Mouse (Mus musculus) CH12.LX (cell line): Measurements from ENCODE around the gene Slc5a10. TPM values are rescaled to one million over a fixed set of nuclear protein-coding genes. Genes with fewer than 3 reads are reported as not detected.

Experiments
- DNase-seq: peaks from one replicate; pipeline ENCODE4 v3.0.0-alpha.2; 2013; ENCODE audit errors: extremely low read depth
- H3K27ac ChIP-seq: 2 replicates; pipeline ENCODE4 v1.5.1; 2012; ENCODE audit warnings: low read depth, mild to moderate bottlenecking, control low read depth, moderate library complexity; ENCODE audit not compliant: insufficient read depth
- H3K27me3 ChIP-seq: replicated peaks from 2 replicates; pipeline ENCODE3; 2012; ENCODE audit warnings: inconsistent platforms
- H3K36me3 ChIP-seq, 2 experiments: replicated peaks in 1 of 2; 2 replicates each; pipeline versions ENCODE3 to v1.6.1; 2012; ENCODE audit warnings: inconsistent platforms in 1 of 2, low read length in 1 of 2, mild to moderate bottlenecking in 1 of 2, mixed read lengths in 1 of 2, moderate library complexity in 1 of 2; ENCODE audit not compliant: control insufficient read depth in 1 of 2, insufficient read depth in 1 of 2
- H3K4me1 ChIP-seq, 2 experiments: 2 replicates each; pipeline ENCODE4 v1.6.1; 2012; ENCODE audit warnings: inconsistent platforms in 1 of 2, moderate library complexity in 1 of 2; ENCODE audit not compliant: insufficient read depth in 2 of 2, control insufficient read depth in 1 of 2
- H3K4me2 ChIP-seq: 2 replicates; pipeline ENCODE4 v1.6.1; 2012; ENCODE audit warnings: low read depth, mild to moderate bottlenecking, control low read depth; ENCODE audit not compliant: poor library complexity, insufficient read depth, severe bottlenecking
- H3K4me3 ChIP-seq, 3 experiments: fragments of 150-350 bp in 1 of 3; sonication (generic) in 1 of 3; replicated peaks in 1 of 3; 2 replicates each; pipeline versions ENCODE3 to v1.5.1; 2011 to 2012; ENCODE audit warnings: low read depth in 2 of 3, low read length in 2 of 3, mild to moderate bottlenecking in 2 of 3, moderate library complexity in 2 of 3, control low read depth in 1 of 3, improper control_type of control experiment in 1 of 3, inconsistent platforms in 1 of 3, mixed read lengths in 1 of 3; ENCODE audit not compliant: poor library complexity in 1 of 3
- H3K79me2 ChIP-seq: replicated peaks from 2 replicates; pipeline ENCODE4 v1.6.1; 2012; ENCODE audit warnings: mild to moderate bottlenecking, moderate library complexity; ENCODE audit not compliant: control insufficient read depth, poor library complexity, insufficient read depth, severe bottlenecking; ENCODE audit errors: extremely low read depth
- H3K9ac ChIP-seq: 2 replicates; pipeline ENCODE4 v1.6.1; 2012; ENCODE audit warnings: low read depth, mild to moderate bottlenecking, control low read depth, moderate library complexity; ENCODE audit not compliant: insufficient read depth
- H3K9me3 ChIP-seq: replicated peaks from 2 replicates; pipeline ENCODE3; 2012; ENCODE audit warnings: low read length, inconsistent platforms, mixed read lengths
- BHLHE40 ChIP-seq: IDR thresholded peaks from 2 replicates; pipeline ENCODE4 v1.6.1; 2011; ENCODE audit warnings: mild to moderate bottlenecking, low read depth, low read length, improper control_type of control experiment
- CHD1 ChIP-seq: IDR thresholded peaks from 2 replicates; pipeline ENCODE4 v1.6.1; 2012; ENCODE audit warnings: low read depth, low read length, improper control_type of control experiment, inconsistent platforms
- CTCF ChIP-seq, 2 experiments: IDR thresholded peaks in 1 of 2; conservative IDR thresholded peaks in 1 of 2; 2 replicates each; pipeline ENCODE4 v1.5.1; 2011 to 2012; ENCODE audit warnings: low read depth in 2 of 2, low read length in 2 of 2, improper control_type of control experiment in 1 of 2, inconsistent platforms in 1 of 2, mild to moderate bottlenecking in 1 of 2, moderate library complexity in 1 of 2
- ETS1 ChIP-seq: conservative IDR thresholded peaks from 2 replicates; pipeline ENCODE4 v1.6.1; 2012; ENCODE audit warnings: low read depth, mild to moderate bottlenecking, inconsistent platforms, low read length, improper control_type of control experiment, moderate library complexity
- HCFC1 ChIP-seq: IDR thresholded peaks from 2 replicates; pipeline ENCODE4 v1.6.1; 2012; ENCODE audit warnings: low read depth, mild to moderate bottlenecking, inconsistent platforms, low read length, improper control_type of control experiment
- JUND ChIP-seq: conservative IDR thresholded peaks from 2 replicates; pipeline ENCODE4 v1.6.1; 2011; ENCODE audit warnings: low read depth, low read length, improper control_type of control experiment
- MAFK ChIP-seq: IDR thresholded peaks from 2 replicates; pipeline ENCODE4 v1.6.1; 2011; ENCODE audit warnings: low read length, improper control_type of control experiment; ENCODE audit not compliant: insufficient replicate concordance
- MAX ChIP-seq: IDR thresholded peaks from 2 replicates; pipeline ENCODE4 v1.6.1; 2011; ENCODE audit warnings: low read length, improper control_type of control experiment
- MEF2A ChIP-seq: IDR thresholded peaks from 2 replicates; pipeline ENCODE4 v1.6.1; 2014; ENCODE audit warnings: low read depth, mild to moderate bottlenecking, inconsistent platforms, low read length, improper control_type of control experiment, borderline replicate concordance
- MXI1 ChIP-seq: IDR thresholded peaks from 2 replicates; pipeline ENCODE4 v1.6.1; 2011; ENCODE audit warnings: mild to moderate bottlenecking, low read depth, low read length, improper control_type of control experiment
- MYC ChIP-seq: IDR thresholded peaks from 2 replicates; pipeline ENCODE4 v1.6.1; 2011; ENCODE audit warnings: low read depth, mild to moderate bottlenecking, improper control_type of control experiment, low read length
- NELFE ChIP-seq: IDR thresholded peaks from 2 replicates; pipeline ENCODE4 v1.6.1; 2011; ENCODE audit warnings: low read depth, low read length, improper control_type of control experiment
- NRF1 ChIP-seq: IDR thresholded peaks from 2 replicates; pipeline ENCODE4 v1.6.1; 2014; ENCODE audit warnings: low read depth, mild to moderate bottlenecking, inconsistent platforms, low read length, improper control_type of control experiment, moderate library complexity
- PAX5 ChIP-seq: IDR thresholded peaks from 2 replicates; pipeline ENCODE4 v1.6.1; 2012; ENCODE audit warnings: low read length, inconsistent platforms, mixed read lengths
- POLR2A ChIP-seq: IDR thresholded peaks from 2 replicates; pipeline ENCODE4 v1.6.1; 2011; ENCODE audit warnings: low read depth, mild to moderate bottlenecking, improper control_type of control experiment, low read length
- POLR2AphosphoS2 ChIP-seq: IDR thresholded peaks from 2 replicates; pipeline ENCODE4 v1.6.1; 2011; ENCODE audit warnings: low read depth, low read length, improper control_type of control experiment
- RAD21 ChIP-seq: IDR thresholded peaks from 2 replicates; pipeline ENCODE4 v1.6.1; 2011; ENCODE audit warnings: low read depth, mild to moderate bottlenecking, low read length, improper control_type of control experiment, moderate library complexity
- SIN3A ChIP-seq: IDR thresholded peaks from 2 replicates; pipeline ENCODE4 v1.6.1; 2012; ENCODE audit warnings: low read length, improper control_type of control experiment, inconsistent platforms
- SMC3 ChIP-seq: IDR thresholded peaks from 2 replicates; pipeline ENCODE4 v1.6.1; 2011; ENCODE audit warnings: low read depth, low read length, improper control_type of control experiment
- TBP ChIP-seq: conservative IDR thresholded peaks from 2 replicates; pipeline ENCODE4 v1.6.1; 2011; ENCODE audit warnings: low read depth, low read length, improper control_type of control experiment
- TCF12 ChIP-seq: IDR thresholded peaks from 2 replicates; pipeline ENCODE4 v1.6.1; 2014; ENCODE audit warnings: low read depth, mild to moderate bottlenecking, inconsistent platforms, low read length, improper control_type of control experiment
- UBTF ChIP-seq: IDR thresholded peaks from 2 replicates; pipeline ENCODE4 v1.6.1; 2012; ENCODE audit warnings: low read depth, mild to moderate bottlenecking, inconsistent platforms, low read length, improper control_type of control experiment, moderate library complexity
- ZMIZ1 ChIP-seq: IDR thresholded peaks from 2 replicates; pipeline ENCODE4 v1.6.1; 2012; ENCODE audit warnings: low read depth, mild to moderate bottlenecking, inconsistent platforms, low read length, improper control_type of control experiment
- ZNF384 ChIP-seq: IDR thresholded peaks from 2 replicates; pipeline ENCODE4 v1.6.1; 2012; ENCODE audit warnings: low read depth, low read length, improper control_type of control experiment, inconsistent platforms
- dilution Hi-C: fragments of 300-500 bp; cut with MboI; formaldehyde crosslinking; loops from 2 replicates; pipeline ENCODE4 v1.14.3; 2020; ENCODE audit warnings: low sequenced_read_pairs; ENCODE audit not compliant: extremely low pct_unique_long_range_greater_than_20kb, extremely low pct_ligation_motif_present
- in situ Hi-C: fragments of 300-500 bp; cut with MboI; formaldehyde crosslinking; loops from 3 replicates; pipeline ENCODE4 v1.14.3; 2019; ENCODE audit warnings: low sequenced_read_pairs, low pct_ligation_motif_present, low pct_unique_long_range_greater_than_20kb, mixed read lengths
- polyA plus RNA-seq: library from polyadenylated mRNA; unstranded; fragments of >175 nt; gene quantifications from 2 replicates; pipeline ENCODE4 v1.2.1, GENCODE M21; 2012; ENCODE audit warnings: low read depth; ENCODE audit not compliant: insufficient read length
- total RNA-seq, 2 experiments: library from RNA; depleted of rRNA; stranded (reverse); fragments of 300-350 nt in 1 of 2; fragments of >200 nt in 1 of 2; gene quantifications; 2 replicates each; pipeline ENCODE4 v1.2.3; 2012 to 2014

Gene Slc5a10
- total and polyA plus RNA-seq, 3 experiments, result 0.70 to 1.6 (median 1.4) TPM

- DNase-seq, result peak; percentile 44
- TF ChIP-seq ETS1 (0 out of 2 replicates have a peak, but pooled peaks have one; percentile 19), NELFE (no peak), BHLHE40 (peak; percentile 62; the same call in 1 of the 2 replicates)
- Histone ChIP-seq H3K9me3 (no peaks in the 10 kb centered on the region), H3K27me3 (no peaks in the 10 kb centered on the region), H3K4me3 (no peak overlapping the region), H3K4me2 (no peak overlapping the region), H3K27ac (peak overlapping the region; percentile 89), H3K9ac (no peak overlapping the region), H3K79me2 (peaks cover 5% of the 10 kb centered on the region; the same call in 1 of the 2 replicates), H3K36me3 (peaks cover 90 to 96% of the 10 kb centered on the region in 2 experiments), H3K4me1 (peaks cover 46 to 94% of the 10 kb centered on the region in 2 experiments)
- in situ Hi-C loops (loop anchor here (5.0 kb wide), 1 partner anchor 33 kb away; no protein-coding TSS in a partner anchor), dilution Hi-C loops (no loop called here)
Observed at GRCm38 (mm10) chr11:61699933-61700332, 20.7 kb downstream of the Slc5a10 start.

GRCm38 (mm10) chr11:61699460-61699859 lies 21.2 kb downstream of the Slc5a10 start:
- dilution Hi-C loops, result no loop called here
- H3K36me3 ChIP-seq, result peaks cover 90 to 96% of the 10 kb centered on the region in 2 experiments

GRCm38 (mm10) chr11:61698852-61699251 lies 21.8 kb downstream of the Slc5a10 start:
- H3K9ac ChIP-seq, result no peak overlapping the region
- H3K36me3 ChIP-seq, result peaks cover 89 to 96% of the 10 kb centered on the region in 2 experiments
- peak; percentile 87 for DNase-seq
- H3K79me2 ChIP-seq, result peaks cover 5% of the 10 kb centered on the region; the same call in 1 of the 2 replicates
- H3K4me3 ChIP-seq, result peak overlapping the region in 1 of 3 experiments; percentile 20
- H3K4me1 ChIP-seq, result peaks cover 41 to 91% of the 10 kb centered on the region in 2 experiments
- peak overlapping the region; percentile 89 for H3K27ac ChIP-seq
- dilution Hi-C loops (no loop called here), in situ Hi-C loops (no loop called here)
- H3K27me3 ChIP-seq, result no peaks in the 10 kb centered on the region
- 0 out of 2 replicates have a peak overlapping the region, but pooled peaks have one; percentile 23 for H3K4me2 ChIP-seq
- no peaks in the 10 kb centered on the region for H3K9me3 ChIP-seq
- TF ChIP-seq JUND, result 0 out of 2 replicates have a peak, but pooled peaks have one; percentile 11
- TF ChIP-seq NRF1, result peak; percentile 52
- TF ChIP-seq TCF12, result peak; percentile 95
- no peak for TF ChIP-seq MXI1
- 0 out of 2 replicates have a peak, but pooled peaks have one; percentile 25 for TF ChIP-seq POLR2A
- TF ChIP-seq HCFC1, result peak; percentile 35; the same call in 1 of the 2 replicates
- TF ChIP-seq MYC, result peak; percentile 74
- no peak for TF ChIP-seq NELFE
- peak in 1 of 2 experiments; percentile 44; a peak in 2 of 4 replicates for TF ChIP-seq CTCF (conservative IDR thresholded peaks at IDR 0.05 in 1 of 2, IDR thresholded peaks at IDR 0.05 in 1 of 2; ENCODE audit: low read depth in 2 of 2, low read length in 2 of 2)
- 0 out of 2 replicates have a peak, but pooled peaks have one; percentile 27 for TF ChIP-seq TBP
- peak; percentile 69 for TF ChIP-seq SIN3A
- TF ChIP-seq ETS1, result peak; percentile 83
- no peak for TF ChIP-seq POLR2AphosphoS2
- TF ChIP-seq MEF2A, result peak; percentile 73
- TF ChIP-seq CHD1, result peak; percentile 55; the same call in 1 of the 2 replicates
- TF ChIP-seq MAX, result peak; percentile 79
- TF ChIP-seq SMC3, result peak; percentile 40; the same call in 1 of the 2 replicates
- TF ChIP-seq MAFK, result no peak
- no peak for TF ChIP-seq PAX5
- TF ChIP-seq ZNF384, result no peak
- 0 out of 2 replicates have a peak, but pooled peaks have one; percentile 38 for TF ChIP-seq UBTF
- peak; percentile 71; the same call in 1 of the 2 replicates for TF ChIP-seq ZMIZ1

More at GRCm38 (mm10) chr11:61699460-61699859, 21.2 kb downstream of the Slc5a10 start:
- TF ChIP-seq ETS1 (no peak), HCFC1 (no peak), PAX5 (no peak), RAD21 (no peak), CTCF (conservative IDR thresholded peaks at IDR 0.05 in 1 of 2, IDR thresholded peaks at IDR 0.05 in 1 of 2; ENCODE audit: low read depth in 2 of 2, low read length in 2 of 2) (no peak)
- Histone ChIP-seq H3K27me3 (no peaks in the 10 kb centered on the region), H3K79me2 (peaks cover 5% of the 10 kb centered on the region; the same call in 1 of the 2 replicates), H3K4me1 (peaks cover 46 to 91% of the 10 kb centered on the region in 2 experiments), H3K4me2 (no peak overlapping the region), H3K27ac (peak overlapping the region; percentile 89), H3K9ac (no peak overlapping the region), H3K4me3 (peak overlapping the region in 1 of 3 experiments; percentile 20), H3K9me3 (no peaks in the 10 kb centered on the region)
- in situ Hi-C loops, result no loop called here
- DNase-seq, result no peak
